Mouse (Mus musculus): ENCODE results near the gene Slc23a2. TPM values are rescaled to one million over a fixed set of nuclear protein-coding genes. Genes with fewer than 3 reads are reported as not detected.

Gene Slc23a2
- polyA plus RNA-seq, 1 experiment from 2014 or later = 10.0 TPM

DNA sequence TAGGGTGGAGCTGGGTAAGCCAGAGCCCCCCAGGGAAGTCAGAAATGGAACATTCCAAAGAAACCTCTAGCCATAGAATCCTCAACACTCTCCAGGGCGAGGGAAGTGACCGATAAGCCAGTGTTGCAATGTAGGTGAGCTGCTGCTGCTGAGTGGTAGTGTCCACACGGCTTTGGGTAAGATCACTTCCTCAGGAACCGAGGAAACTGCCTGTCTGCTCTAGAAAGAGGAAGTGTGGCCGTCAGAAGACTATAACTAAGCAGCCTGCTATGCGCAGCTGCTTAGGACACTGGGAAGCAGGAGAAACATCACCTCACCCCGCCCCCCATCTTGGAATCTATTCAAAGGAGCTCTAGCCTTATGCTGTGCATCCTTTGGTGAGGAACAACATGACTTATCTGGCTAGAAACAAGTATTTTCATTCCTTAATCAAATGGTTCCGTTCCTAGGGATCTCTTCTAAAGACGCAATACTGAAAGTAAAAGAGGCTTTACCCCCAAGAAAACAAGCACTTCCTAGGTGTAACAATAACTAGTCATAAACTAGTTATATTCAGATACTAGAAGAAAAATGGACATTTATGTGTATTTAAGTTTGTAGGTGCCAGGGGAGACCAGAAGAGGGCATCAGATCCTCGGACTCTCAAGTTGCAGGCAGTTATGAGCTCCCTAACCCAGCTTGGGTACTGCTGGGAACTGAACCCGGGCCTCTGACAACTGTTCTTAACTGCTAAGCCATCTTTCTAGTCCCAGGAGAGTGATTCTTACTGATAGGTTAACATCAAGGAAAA lies 50.3 kb downstream of the Slc23a2 start:
- no peaks in the 10 kb centered on the region for H3K27me3 ChIP-seq (replicated peaks)
- no peaks in the 10 kb centered on the region for H3K9me3 ChIP-seq
- no peak overlapping the region for H3K4me3 ChIP-seq (replicated peaks)
- 79% methylated on average over 11 of the region's 11 CpGs for WGBS
- no peak for ATAC-seq (ENCODE audit: insufficient read depth, low FRiP score, low read depth)
- no peaks in the 10 kb centered on the region for H3K4me1 ChIP-seq
- H3K36me3 ChIP-seq = peaks cover 9% of the 10 kb centered on the region; the same call in 1 of the 2 replicates
- H3K4me2 ChIP-seq = no peak overlapping the region
- no peak overlapping the region for H3K9ac ChIP-seq
- H3K27ac ChIP-seq = no peak overlapping the region

DNA sequence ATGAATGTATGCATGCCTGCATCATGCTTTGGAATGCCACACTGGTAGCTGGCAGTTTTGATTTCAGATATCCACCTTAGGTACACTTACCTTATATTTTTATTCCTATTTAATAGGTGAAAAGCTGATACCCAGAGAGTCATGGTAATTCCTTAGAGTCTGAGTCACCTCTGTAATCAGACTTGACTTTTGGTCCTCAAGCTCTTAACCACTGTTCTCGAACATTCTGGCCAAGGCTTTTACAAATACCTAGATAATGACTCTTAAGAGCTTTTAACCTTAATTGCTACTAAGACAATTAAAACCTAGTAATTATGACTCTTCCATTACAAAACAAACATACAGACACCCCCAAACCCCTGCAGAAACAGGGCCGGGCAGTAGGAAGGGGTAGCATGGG lies 51.2 kb downstream of the Slc23a2 start:
- Histone ChIP-seq H3K4me3 (replicated peaks) (no peak overlapping the region), H3K27ac (no peak overlapping the region), H3K9me3 (no peaks in the 10 kb centered on the region), H3K4me1 (no peaks in the 10 kb centered on the region), H3K4me2 (no peak overlapping the region), H3K36me3 (peaks cover 2% of the 10 kb centered on the region; the same call in 1 of the 2 replicates), H3K9ac (no peak overlapping the region), H3K27me3 (replicated peaks) (no peaks in the 10 kb centered on the region)
- 74% methylated on average over 2 of the region's 2 CpGs for WGBS
- ATAC-seq (ENCODE audit: insufficient read depth, low FRiP score, low read depth) = no peak

DNA sequence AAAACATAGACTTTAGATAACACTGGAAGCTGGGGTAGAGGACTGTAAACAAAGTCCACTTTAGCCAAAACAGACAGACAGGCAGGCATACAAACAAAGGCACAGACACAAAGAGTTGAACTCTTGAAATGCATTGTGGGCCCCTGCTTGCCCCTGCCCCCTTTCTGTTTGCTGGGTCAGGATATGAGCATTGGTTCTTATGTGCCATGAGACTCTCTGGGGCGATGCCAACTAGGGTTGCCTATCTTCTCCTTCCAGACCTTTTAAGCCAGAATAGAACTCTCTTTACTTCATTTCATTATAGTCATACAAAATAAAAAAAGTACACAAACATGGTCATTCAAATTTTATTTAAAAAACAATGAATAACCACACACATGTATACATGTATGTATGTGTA lies 51.6 kb downstream of the Slc23a2 start:
- H3K4me3 ChIP-seq (replicated peaks) = no peak overlapping the region
- no peaks in the 10 kb centered on the region for H3K9me3 ChIP-seq
- no peak overlapping the region for H3K9ac ChIP-seq
- no peaks in the 10 kb centered on the region; the same call in 1 of the 2 replicates for H3K36me3 ChIP-seq
- no peaks in the 10 kb centered on the region for H3K27me3 ChIP-seq (replicated peaks)
- WGBS = 85% methylated on average over 1 of the region's 1 CpGs
- no peak for ATAC-seq (ENCODE audit: insufficient read depth, low FRiP score, low read depth)
- no peak overlapping the region for H3K4me2 ChIP-seq
- H3K27ac ChIP-seq = no peak overlapping the region
- no peaks in the 10 kb centered on the region for H3K4me1 ChIP-seq

DNA sequence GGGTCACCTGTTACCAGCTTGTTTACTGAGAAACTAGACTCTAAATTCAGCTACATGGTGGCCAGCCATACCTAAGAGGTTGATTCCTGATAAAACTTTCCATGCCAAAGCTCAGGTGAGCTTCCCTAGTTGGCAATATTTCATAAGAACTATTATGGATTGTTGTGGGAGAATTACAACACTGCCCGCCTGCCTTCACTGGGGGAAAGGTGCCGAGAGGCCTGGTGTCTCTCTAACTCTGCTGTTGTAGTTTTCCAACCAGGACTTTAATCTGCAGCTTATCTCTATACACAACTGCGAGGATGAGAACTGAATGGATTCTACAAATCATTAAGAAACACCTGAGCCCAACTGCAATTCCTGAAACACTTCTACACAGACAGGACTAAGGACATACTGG lies 52.2 kb downstream of the Slc23a2 start:
- no peaks in the 10 kb centered on the region for H3K4me1 ChIP-seq
- no peak overlapping the region for H3K27ac ChIP-seq
- no peak overlapping the region for H3K4me2 ChIP-seq
- H3K36me3 ChIP-seq = no peaks in the 10 kb centered on the region; the same call in 1 of the 2 replicates
- H3K9ac ChIP-seq = no peak overlapping the region
- WGBS = 73% methylated on average over 3 of the region's 3 CpGs
- H3K9me3 ChIP-seq = no peaks in the 10 kb centered on the region
- no peak overlapping the region for H3K4me3 ChIP-seq (replicated peaks)
- H3K27me3 ChIP-seq (replicated peaks) = no peaks in the 10 kb centered on the region
- no peak for ATAC-seq (ENCODE audit: insufficient read depth, low FRiP score, low read depth)

DNA sequence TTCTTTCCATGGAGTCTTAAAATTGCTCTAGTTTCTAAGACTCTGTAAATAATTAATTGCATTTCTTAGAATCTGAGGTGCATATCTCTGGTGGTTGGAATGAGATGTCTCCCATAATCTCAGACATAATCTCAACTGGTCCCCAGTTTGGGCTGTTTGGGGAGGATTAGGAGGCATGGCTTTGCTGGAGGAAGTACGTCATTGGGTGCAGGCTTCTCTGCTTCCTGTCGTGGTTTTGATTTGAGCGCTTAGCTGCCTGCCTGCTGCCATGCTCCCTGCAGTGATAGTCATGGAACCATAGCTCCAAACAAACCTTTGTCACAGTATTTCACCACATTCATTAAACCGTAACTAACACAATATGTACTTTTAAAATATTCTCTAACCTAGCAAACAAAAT lies 53.2 kb downstream of the Slc23a2 start:
- Histone ChIP-seq H3K4me2 (no peak overlapping the region), H3K36me3 (no peaks in the 10 kb centered on the region; the same call in 1 of the 2 replicates), H3K9me3 (no peaks in the 10 kb centered on the region), H3K4me3 (replicated peaks) (no peak overlapping the region), H3K4me1 (no peaks in the 10 kb centered on the region), H3K9ac (no peak overlapping the region), H3K27ac (no peak overlapping the region), H3K27me3 (replicated peaks) (no peaks in the 10 kb centered on the region)
- 76% methylated on average over 4 of the region's 4 CpGs for WGBS
- ATAC-seq (ENCODE audit: insufficient read depth, low FRiP score, low read depth) = no peak

DNA sequence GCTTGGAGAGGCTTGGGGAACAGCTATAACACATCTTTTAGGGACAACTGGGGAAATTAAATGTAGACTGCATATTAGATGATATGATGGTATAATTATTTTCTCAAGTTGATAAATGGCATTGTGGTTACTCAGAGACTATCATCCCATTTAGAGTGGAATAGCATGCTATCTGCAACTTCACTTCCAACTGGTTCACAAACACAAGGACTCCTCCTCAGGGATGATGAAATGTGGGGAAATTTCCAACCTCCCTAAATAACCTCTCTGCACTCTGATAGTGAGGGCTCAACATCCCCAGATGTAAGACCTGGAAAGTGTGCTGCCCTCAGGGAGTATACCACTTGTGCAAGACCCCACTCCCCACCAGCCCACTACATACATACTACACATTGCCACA lies 60.1 kb downstream of the Slc23a2 start:
- Histone ChIP-seq H3K9ac (no peak overlapping the region), H3K4me1 (no peaks in the 10 kb centered on the region), H3K4me3 (replicated peaks) (no peak overlapping the region), H3K27me3 (replicated peaks) (no peaks in the 10 kb centered on the region), H3K9me3 (no peaks in the 10 kb centered on the region), H3K4me2 (no peak overlapping the region), H3K36me3 (no peaks in the 10 kb centered on the region; the same call in 1 of the 2 replicates), H3K27ac (no peak overlapping the region)
- no peak for ATAC-seq (ENCODE audit: insufficient read depth, low FRiP score, low read depth)

DNA sequence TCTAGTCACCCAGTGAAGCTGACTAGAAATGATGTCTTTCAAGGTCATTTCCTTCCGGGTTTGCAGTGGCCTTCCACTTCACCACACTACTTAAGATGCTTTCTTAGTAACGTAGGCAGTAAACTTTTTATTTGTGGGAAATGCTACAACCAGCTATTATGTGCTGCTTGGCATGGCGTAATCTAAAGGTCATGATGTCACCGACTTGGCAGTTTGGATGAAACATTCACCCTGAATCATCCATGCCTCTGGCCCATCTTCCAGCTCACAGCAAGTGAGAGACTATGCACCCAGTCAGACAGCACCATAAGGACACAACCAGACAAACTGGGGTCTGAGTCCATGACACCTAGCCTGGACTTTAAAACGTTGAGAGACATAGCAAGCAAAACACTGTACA lies 60.5 kb downstream of the Slc23a2 start:
- H3K36me3 ChIP-seq = no peaks in the 10 kb centered on the region; the same call in 1 of the 2 replicates
- no peak overlapping the region for H3K9ac ChIP-seq
- H3K9me3 ChIP-seq = no peaks in the 10 kb centered on the region
- no peak overlapping the region for H3K4me2 ChIP-seq
- 79% methylated on average over 5 of the region's 5 CpGs for WGBS
- H3K27ac ChIP-seq = no peak overlapping the region
- H3K27me3 ChIP-seq (replicated peaks) = no peaks in the 10 kb centered on the region
- no peaks in the 10 kb centered on the region for H3K4me1 ChIP-seq
- ATAC-seq (ENCODE audit: insufficient read depth, low FRiP score, low read depth) = no peak
- no peak overlapping the region for H3K4me3 ChIP-seq (replicated peaks)

DNA sequence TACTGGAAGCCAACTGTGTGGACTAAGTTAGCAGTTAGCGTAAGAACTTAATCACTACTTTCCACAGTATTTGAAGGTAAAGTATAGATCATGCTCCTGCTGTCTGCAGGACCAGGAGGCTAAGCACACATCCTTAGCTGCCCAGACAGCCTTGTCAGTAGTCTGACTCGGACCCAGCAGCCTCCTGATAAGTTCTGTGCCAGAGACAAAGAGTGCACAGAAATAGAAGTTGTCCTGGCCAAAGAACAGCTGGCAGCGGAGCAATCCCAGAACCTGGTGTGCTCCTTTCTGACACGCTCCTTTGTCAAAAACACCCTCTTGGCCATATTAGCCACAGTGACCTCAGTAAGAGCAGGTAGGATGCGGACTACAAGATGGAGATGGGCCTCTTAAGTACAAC lies 65.8 kb downstream of the Slc23a2 start:
- no peak for ATAC-seq (ENCODE audit: insufficient read depth, low FRiP score, low read depth)

DNA sequence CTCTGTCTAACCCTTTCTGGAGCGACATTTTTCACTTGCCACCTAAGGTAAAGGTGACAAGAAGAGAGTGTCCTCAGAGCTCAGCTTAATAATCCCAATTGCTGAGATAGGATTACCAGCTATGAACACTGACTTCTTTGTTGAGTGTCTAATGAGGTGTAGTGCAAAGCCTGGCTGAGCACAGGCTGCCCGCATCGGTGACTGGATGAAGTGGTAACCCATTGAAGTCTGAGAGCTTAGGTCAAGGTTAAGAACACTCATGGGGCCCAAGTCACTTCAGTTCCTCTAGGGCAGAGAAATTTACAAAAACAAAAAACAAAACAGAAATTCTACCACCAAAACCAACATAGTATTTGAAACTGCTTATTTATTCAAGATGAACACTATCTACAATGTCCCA lies 71.9 kb downstream of the Slc23a2 start:
- no peak for ATAC-seq (ENCODE audit: insufficient read depth, low FRiP score, low read depth)
- no peak overlapping the region for H3K4me2 ChIP-seq
- no peak overlapping the region for H3K4me3 ChIP-seq (replicated peaks)
- H3K9me3 ChIP-seq = no peaks in the 10 kb centered on the region
- WGBS = 85% methylated on average over 3 of the region's 3 CpGs
- H3K36me3 ChIP-seq = peaks cover 4% of the 10 kb centered on the region; the same call in 1 of the 2 replicates
- no peak overlapping the region for H3K9ac ChIP-seq
- H3K27me3 ChIP-seq (replicated peaks) = no peaks in the 10 kb centered on the region
- H3K27ac ChIP-seq = no peak overlapping the region
- no peaks in the 10 kb centered on the region for H3K4me1 ChIP-seq

More for the DNA sequence above, 65.8 kb downstream of the Slc23a2 start:
- Histone ChIP-seq H3K9ac (no peak overlapping the region), H3K36me3 (0 out of 2 replicates have a peak, but pooled peaks cover 4% of the 10 kb centered on the region), H3K4me3 (replicated peaks) (no peak overlapping the region), H3K4me2 (no peak overlapping the region), H3K4me1 (no peaks in the 10 kb centered on the region), H3K27ac (no peak overlapping the region), H3K9me3 (no peaks in the 10 kb centered on the region), H3K27me3 (replicated peaks) (no peaks in the 10 kb centered on the region)
- WGBS = 85% methylated on average over 5 of the region's 5 CpGs

DNA sequence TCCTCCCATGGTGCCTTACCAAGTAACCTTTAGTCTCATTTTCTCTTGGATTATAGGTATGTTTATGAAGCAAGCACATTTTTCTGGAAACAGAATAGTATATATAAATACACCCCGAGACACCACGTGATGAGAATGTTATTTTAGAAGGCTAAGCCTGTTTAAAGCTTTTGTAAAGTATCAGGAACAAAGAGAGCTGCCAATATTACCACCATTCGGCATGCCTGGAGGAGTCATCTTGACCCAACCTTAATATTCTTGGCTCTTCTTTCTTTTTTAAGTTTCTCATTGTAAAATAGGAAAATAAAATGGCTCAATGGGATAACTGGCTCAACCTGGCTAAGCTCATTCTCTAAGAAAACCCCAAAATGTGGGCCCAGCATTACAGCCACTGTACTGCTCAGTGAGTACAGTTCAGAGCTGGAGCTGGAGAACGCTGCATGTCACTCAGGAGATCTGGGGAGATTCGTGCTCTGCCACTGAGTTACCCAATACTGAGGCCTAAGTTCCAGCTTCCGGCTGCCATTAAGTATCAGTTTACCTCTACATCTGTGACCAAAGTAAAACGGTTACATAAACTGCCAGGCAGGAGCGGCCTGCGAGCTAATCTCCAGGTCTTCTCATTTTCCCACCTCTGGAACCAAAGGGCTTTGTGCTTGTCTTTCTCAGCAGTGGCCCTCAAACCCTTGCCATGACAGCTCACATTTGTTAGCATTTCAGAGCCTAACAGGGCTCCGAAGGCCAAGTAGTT lies 74.7 kb downstream of the Slc23a2 start:
- Histone ChIP-seq H3K4me3 (replicated peaks) (no peak overlapping the region), H3K4me2 (no peak overlapping the region), H3K27me3 (replicated peaks) (no peaks in the 10 kb centered on the region), H3K9ac (no peak overlapping the region), H3K36me3 (peaks cover 4% of the 10 kb centered on the region; the same call in 1 of the 2 replicates), H3K27ac (no peak overlapping the region), H3K9me3 (no peaks in the 10 kb centered on the region), H3K4me1 (no peaks in the 10 kb centered on the region)
- no peak for ATAC-seq (ENCODE audit: insufficient read depth, low FRiP score, low read depth)
- WGBS = 69% methylated on average over 10 of the region's 10 CpGs

DNA sequence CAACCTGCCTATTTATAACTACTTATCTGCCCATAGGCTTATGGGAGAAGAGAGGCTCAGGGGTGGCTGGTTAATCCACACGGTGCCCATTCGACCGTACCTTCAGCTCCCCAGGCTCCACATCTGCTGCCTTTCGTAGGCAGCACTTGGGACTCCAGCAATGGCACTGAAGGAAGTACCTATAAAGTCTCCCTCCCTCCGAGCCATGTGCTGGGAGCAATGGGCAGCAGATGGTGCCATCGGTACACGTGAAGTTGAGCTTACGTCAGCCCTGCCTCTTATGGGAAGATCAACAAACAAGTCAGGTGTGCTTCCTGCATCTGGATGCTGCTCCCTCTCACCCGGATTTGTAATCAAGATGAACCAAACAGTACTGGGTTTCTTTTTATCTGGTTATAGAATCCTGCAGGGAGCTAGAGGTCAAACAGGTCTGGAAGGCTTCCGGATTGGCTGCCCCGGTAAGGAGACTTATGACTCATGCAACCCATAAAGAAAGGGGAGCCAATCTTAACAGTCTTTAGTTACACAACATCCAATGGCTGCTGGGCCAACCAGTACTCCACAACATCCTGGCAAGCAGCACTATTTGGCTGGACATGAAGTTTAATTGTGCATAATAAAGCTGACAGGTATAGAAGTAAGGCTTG lies 80.6 kb downstream of the Slc23a2 start:
- H3K4me3 ChIP-seq (replicated peaks) = no peak overlapping the region
- 80% methylated on average over 11 of the region's 11 CpGs for WGBS
- no peak overlapping the region for H3K4me2 ChIP-seq
- peak; percentile 35; the same call in 1 of the 2 replicates for ATAC-seq (ENCODE audit: insufficient read depth, low FRiP score, low read depth)
- H3K27me3 ChIP-seq (replicated peaks) = no peaks in the 10 kb centered on the region
- H3K9me3 ChIP-seq = no peaks in the 10 kb centered on the region
- H3K36me3 ChIP-seq = peaks cover 14% of the 10 kb centered on the region
- no peak overlapping the region for H3K9ac ChIP-seq
- H3K4me1 ChIP-seq = no peaks in the 10 kb centered on the region
- no peak overlapping the region for H3K27ac ChIP-seq

DNA sequence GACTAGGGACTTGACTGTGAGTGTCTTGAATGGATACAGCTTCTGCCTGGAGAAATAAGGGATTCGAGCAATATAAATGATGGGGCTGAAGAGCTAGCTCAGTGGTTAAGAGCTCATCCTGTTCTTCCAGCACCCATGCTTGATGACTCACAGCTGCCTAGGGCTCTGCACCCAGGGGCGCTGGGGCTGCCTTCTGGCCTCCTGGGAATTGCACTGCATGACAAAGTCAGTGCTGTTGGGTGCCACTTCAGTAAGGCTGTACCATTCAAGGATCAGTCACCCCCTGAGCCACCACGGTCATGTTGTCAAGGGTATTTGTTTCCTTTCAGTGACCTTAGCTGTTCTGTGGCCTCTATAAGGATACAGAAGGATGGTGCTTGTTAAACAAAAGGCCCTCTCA lies 81.1 kb downstream of the Slc23a2 start:
- H3K4me1 ChIP-seq = no peaks in the 10 kb centered on the region

More for the DNA sequence above, 81.1 kb downstream of the Slc23a2 start:
- Histone ChIP-seq H3K36me3 (peaks cover 14% of the 10 kb centered on the region), H3K27me3 (replicated peaks) (no peaks in the 10 kb centered on the region), H3K4me2 (no peak overlapping the region), H3K27ac (no peak overlapping the region), H3K4me3 (replicated peaks) (no peak overlapping the region), H3K9ac (no peak overlapping the region), H3K9me3 (no peaks in the 10 kb centered on the region)
- ATAC-seq (ENCODE audit: insufficient read depth, low FRiP score, low read depth) = no peak
- WGBS = 82% methylated on average over 3 of the region's 3 CpGs

All from stomach, embryonic 15.5 days (tissue).